Mouse (Mus musculus) gastrocnemius, postnatal 25 days (tissue): ENCODE data around the gene Ssr3. TPM values are rescaled to one million over a fixed set of nuclear protein-coding genes. Genes with fewer than 3 reads are reported as not detected.
A peak's percentile ranks its signal among the peaks of the same experiment; 100 is the strongest.

Experiments
- DNase-seq: peaks from one replicate; pipeline ENCODE4 v3.0.0; 2022
- total RNA-seq, 2 experiments: library from RNA; stranded (reverse); gene quantifications; 1 replicate in 1 of 2; 2 replicates in 1 of 2; pipeline ENCODE4 v1.2.3; 2021

Ssr3 gene
- total RNA-seq, 2 experiments from 2014 or later = 120 to 130 TPM

- no peak for DNase-seq
Observed at GRCm38 (mm10) chr3:65374729-65375128, 17.7 kb downstream of the Ssr3 start.

GRCm38 (mm10) chr3:65373594-65374182 is 18.7 kb downstream of the Ssr3 start:
- no peak for DNase-seq

GRCm38 (mm10) chr3:65372552-65372951 is 19.9 kb downstream of the Ssr3 start:
- no peak for DNase-seq

- no peak for DNase-seq
Observed at GRCm38 (mm10) chr3:65367944-65368343, 24.5 kb downstream of the Ssr3 start.

GRCm38 (mm10) chr3:65365921-65366710 is 26.3 kb downstream of the Ssr3 start:
- DNase-seq = no peak

GRCm38 (mm10) chr3:65365184-65365583 is 27.2 kb downstream of the Ssr3 start:
- peak; percentile 57 for DNase-seq

GRCm38 (mm10) chr3:65363438-65363837 is 29.0 kb downstream of the Ssr3 start:
- DNase-seq = peak; percentile 47

GRCm38 (mm10) chr3:65360163-65360969 is 32.1 kb downstream of the Ssr3 start:
- DNase-seq = no peak

GRCm38 (mm10) chr3:65358841-65359240 is 33.6 kb downstream of the Ssr3 start:
- DNase-seq = no peak

- peak; percentile 74 for DNase-seq
Observed at GRCm38 (mm10) chr3:65358275-65358674, 34.1 kb downstream of the Ssr3 start.

- no peak for DNase-seq
Observed at GRCm38 (mm10) chr3:65355479-65355878, 36.9 kb downstream of the Ssr3 start.

- no peak for DNase-seq
Observed at GRCm38 (mm10) chr3:65353263-65354037, 39.0 kb downstream of the Ssr3 start.

- no peak for DNase-seq
Observed at GRCm38 (mm10) chr3:65352278-65353127, 39.9 kb downstream of the Ssr3 start.

GRCm38 (mm10) chr3:65346176-65346575 is 46.2 kb downstream of the Ssr3 start:
- no peak for DNase-seq

- peak; percentile 29 for DNase-seq
Observed at GRCm38 (mm10) chr3:65340173-65340951, 52.1 kb downstream of the Ssr3 start.

- peak; percentile 65 for DNase-seq
Observed at GRCm38 (mm10) chr3:65337835-65338464, 54.5 kb downstream of the Ssr3 start.
